Mouse (Mus musculus): ENCODE measurements around the gene Fnip2.

DNA sequence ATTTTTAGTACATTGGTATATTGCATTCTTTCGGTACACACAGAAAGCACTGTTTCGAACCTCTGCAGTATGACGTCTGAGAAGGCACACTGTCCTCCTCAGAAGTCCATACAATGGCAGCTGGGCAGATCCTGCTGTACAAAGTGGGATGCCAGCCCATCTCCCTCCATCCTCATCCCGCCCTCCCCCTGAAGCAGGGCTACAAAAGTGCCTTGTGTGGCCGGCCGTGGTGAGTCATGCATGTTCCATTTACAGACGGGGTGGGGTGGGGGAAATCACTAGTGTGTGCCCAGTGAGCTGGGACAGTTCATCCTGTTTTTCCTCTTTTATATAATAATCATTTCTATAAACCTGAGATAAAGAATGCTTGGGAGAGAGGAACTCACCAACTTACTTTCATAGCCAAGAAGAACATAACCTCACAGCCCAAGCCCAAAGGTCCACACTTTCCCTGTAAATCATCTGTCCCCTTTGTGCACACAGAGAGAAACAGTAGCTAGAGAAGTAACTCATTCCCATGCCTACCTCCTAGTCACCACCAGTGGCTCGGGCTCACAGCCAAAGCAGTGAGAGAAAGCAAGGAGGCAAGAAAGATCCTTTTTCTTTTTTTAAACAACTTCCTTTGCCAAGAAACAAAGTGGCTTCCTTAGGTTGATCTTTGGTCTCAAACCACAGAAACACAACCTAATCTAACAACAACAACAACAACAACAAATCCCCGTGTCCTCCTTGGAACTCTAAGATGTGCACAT lies 8.4 kb downstream of the Fnip2 start:
- TF ChIP-seq POLR2A (IDR thresholded peaks at IDR 0.05; ENCODE audit: borderline replicate concordance, extremely low read depth, low read depth, low read length), result no peak
- no peak for TF ChIP-seq CTCF (IDR thresholded peaks at IDR 0.05; ENCODE audit: insufficient read depth, low read length)
